Mouse (Mus musculus) CH12.LX (cell line): Measurements from ENCODE around the gene Krtap10-4. TPM values are rescaled to one million over a fixed set of nuclear protein-coding genes. Genes with fewer than 3 reads are reported as not detected.

Source experiments
- DNase-seq: peaks from one replicate; pipeline ENCODE4 v3.0.0-alpha.2; 2013; ENCODE audit errors: extremely low read depth
- H3K27ac ChIP-seq: 2 replicates; pipeline ENCODE4 v1.5.1; 2012; ENCODE audit warnings: low read depth, mild to moderate bottlenecking, control low read depth, moderate library complexity; ENCODE audit not compliant: insufficient read depth
- H3K27me3 ChIP-seq: replicated peaks from 2 replicates; pipeline ENCODE3; 2012; ENCODE audit warnings: inconsistent platforms
- H3K36me3 ChIP-seq, 2 experiments: replicated peaks in 1 of 2; 2 replicates each; pipeline versions ENCODE3 to v1.6.1; 2012; ENCODE audit warnings: inconsistent platforms in 1 of 2, low read length in 1 of 2, mild to moderate bottlenecking in 1 of 2, mixed read lengths in 1 of 2, moderate library complexity in 1 of 2; ENCODE audit not compliant: control insufficient read depth in 1 of 2, insufficient read depth in 1 of 2
- H3K4me1 ChIP-seq, 2 experiments: 2 replicates each; pipeline ENCODE4 v1.6.1; 2012; ENCODE audit warnings: inconsistent platforms in 1 of 2, moderate library complexity in 1 of 2; ENCODE audit not compliant: insufficient read depth in 2 of 2, control insufficient read depth in 1 of 2
- H3K4me2 ChIP-seq: 2 replicates; pipeline ENCODE4 v1.6.1; 2012; ENCODE audit warnings: low read depth, mild to moderate bottlenecking, control low read depth; ENCODE audit not compliant: poor library complexity, insufficient read depth, severe bottlenecking
- H3K4me3 ChIP-seq, 3 experiments: fragments of 150-350 bp in 1 of 3; sonication (generic) in 1 of 3; replicated peaks in 1 of 3; 2 replicates each; pipeline versions ENCODE3 to v1.5.1; 2011 to 2012; ENCODE audit warnings: low read depth in 2 of 3, low read length in 2 of 3, mild to moderate bottlenecking in 2 of 3, moderate library complexity in 2 of 3, control low read depth in 1 of 3, improper control_type of control experiment in 1 of 3, inconsistent platforms in 1 of 3, mixed read lengths in 1 of 3; ENCODE audit not compliant: poor library complexity in 1 of 3
- H3K79me2 ChIP-seq: replicated peaks from 2 replicates; pipeline ENCODE4 v1.6.1; 2012; ENCODE audit warnings: mild to moderate bottlenecking, moderate library complexity; ENCODE audit not compliant: control insufficient read depth, poor library complexity, insufficient read depth, severe bottlenecking; ENCODE audit errors: extremely low read depth
- H3K9ac ChIP-seq: 2 replicates; pipeline ENCODE4 v1.6.1; 2012; ENCODE audit warnings: low read depth, mild to moderate bottlenecking, control low read depth, moderate library complexity; ENCODE audit not compliant: insufficient read depth
- H3K9me3 ChIP-seq: replicated peaks from 2 replicates; pipeline ENCODE3; 2012; ENCODE audit warnings: low read length, inconsistent platforms, mixed read lengths
- BHLHE40 ChIP-seq: IDR thresholded peaks from 2 replicates; pipeline ENCODE4 v1.6.1; 2011; ENCODE audit warnings: mild to moderate bottlenecking, low read depth, low read length, improper control_type of control experiment
- CTCF ChIP-seq, 2 experiments: IDR thresholded peaks in 1 of 2; conservative IDR thresholded peaks in 1 of 2; 2 replicates each; pipeline ENCODE4 v1.5.1; 2011 to 2012; ENCODE audit warnings: low read depth in 2 of 2, low read length in 2 of 2, improper control_type of control experiment in 1 of 2, inconsistent platforms in 1 of 2, mild to moderate bottlenecking in 1 of 2, moderate library complexity in 1 of 2
- EP300 ChIP-seq: IDR thresholded peaks from 2 replicates; pipeline ENCODE4 v1.6.1; 2011; ENCODE audit warnings: low read length, improper control_type of control experiment
- ETS1 ChIP-seq: conservative IDR thresholded peaks from 2 replicates; pipeline ENCODE4 v1.6.1; 2012; ENCODE audit warnings: low read depth, mild to moderate bottlenecking, inconsistent platforms, low read length, improper control_type of control experiment, moderate library complexity
- HCFC1 ChIP-seq: IDR thresholded peaks from 2 replicates; pipeline ENCODE4 v1.6.1; 2012; ENCODE audit warnings: low read depth, mild to moderate bottlenecking, inconsistent platforms, low read length, improper control_type of control experiment
- MAFK ChIP-seq: IDR thresholded peaks from 2 replicates; pipeline ENCODE4 v1.6.1; 2011; ENCODE audit warnings: low read length, improper control_type of control experiment; ENCODE audit not compliant: insufficient replicate concordance
- MAX ChIP-seq: IDR thresholded peaks from 2 replicates; pipeline ENCODE4 v1.6.1; 2011; ENCODE audit warnings: low read length, improper control_type of control experiment
- MAZ ChIP-seq: IDR thresholded peaks from 2 replicates; pipeline ENCODE4 v1.6.1; 2012; ENCODE audit warnings: low read depth, mild to moderate bottlenecking, inconsistent platforms, low read length, improper control_type of control experiment, moderate library complexity
- MEF2A ChIP-seq: IDR thresholded peaks from 2 replicates; pipeline ENCODE4 v1.6.1; 2014; ENCODE audit warnings: low read depth, mild to moderate bottlenecking, inconsistent platforms, low read length, improper control_type of control experiment, borderline replicate concordance
- NELFE ChIP-seq: IDR thresholded peaks from 2 replicates; pipeline ENCODE4 v1.6.1; 2011; ENCODE audit warnings: low read depth, low read length, improper control_type of control experiment
- NRF1 ChIP-seq: IDR thresholded peaks from 2 replicates; pipeline ENCODE4 v1.6.1; 2014; ENCODE audit warnings: low read depth, mild to moderate bottlenecking, inconsistent platforms, low read length, improper control_type of control experiment, moderate library complexity
- POLR2AphosphoS2 ChIP-seq: IDR thresholded peaks from 2 replicates; pipeline ENCODE4 v1.6.1; 2011; ENCODE audit warnings: low read depth, low read length, improper control_type of control experiment
- RAD21 ChIP-seq: IDR thresholded peaks from 2 replicates; pipeline ENCODE4 v1.6.1; 2011; ENCODE audit warnings: low read depth, mild to moderate bottlenecking, low read length, improper control_type of control experiment, moderate library complexity
- SIN3A ChIP-seq: IDR thresholded peaks from 2 replicates; pipeline ENCODE4 v1.6.1; 2012; ENCODE audit warnings: low read length, improper control_type of control experiment, inconsistent platforms
- SMC3 ChIP-seq: IDR thresholded peaks from 2 replicates; pipeline ENCODE4 v1.6.1; 2011; ENCODE audit warnings: low read depth, low read length, improper control_type of control experiment
- TCF12 ChIP-seq: IDR thresholded peaks from 2 replicates; pipeline ENCODE4 v1.6.1; 2014; ENCODE audit warnings: low read depth, mild to moderate bottlenecking, inconsistent platforms, low read length, improper control_type of control experiment
- ZKSCAN1 ChIP-seq: IDR thresholded peaks from 2 replicates; pipeline ENCODE4 v1.6.1; 2012; ENCODE audit warnings: low read depth, inconsistent platforms, low read length, improper control_type of control experiment, borderline replicate concordance
- ZMIZ1 ChIP-seq: IDR thresholded peaks from 2 replicates; pipeline ENCODE4 v1.6.1; 2012; ENCODE audit warnings: low read depth, mild to moderate bottlenecking, inconsistent platforms, low read length, improper control_type of control experiment
- ZNF384 ChIP-seq: IDR thresholded peaks from 2 replicates; pipeline ENCODE4 v1.6.1; 2012; ENCODE audit warnings: low read depth, low read length, improper control_type of control experiment, inconsistent platforms
- dilution Hi-C: fragments of 300-500 bp; cut with MboI; formaldehyde crosslinking; loops from 2 replicates; pipeline ENCODE4 v1.14.3; 2020; ENCODE audit warnings: low sequenced_read_pairs; ENCODE audit not compliant: extremely low pct_unique_long_range_greater_than_20kb, extremely low pct_ligation_motif_present
- in situ Hi-C: fragments of 300-500 bp; cut with MboI; formaldehyde crosslinking; loops from 3 replicates; pipeline ENCODE4 v1.14.3; 2019; ENCODE audit warnings: low sequenced_read_pairs, low pct_ligation_motif_present, low pct_unique_long_range_greater_than_20kb, mixed read lengths
- polyA plus RNA-seq: library from polyadenylated mRNA; unstranded; fragments of >175 nt; gene quantifications from 2 replicates; pipeline ENCODE4 v1.2.1, GENCODE M21; 2012; ENCODE audit warnings: low read depth; ENCODE audit not compliant: insufficient read length
- total RNA-seq, 2 experiments: library from RNA; depleted of rRNA; stranded (reverse); fragments of 300-350 nt in 1 of 2; fragments of >200 nt in 1 of 2; gene quantifications; 2 replicates each; pipeline ENCODE4 v1.2.3; 2012 to 2014

Krtap10-4 gene
- total and polyA plus RNA-seq, 3 experiments, result not detected

DNA sequence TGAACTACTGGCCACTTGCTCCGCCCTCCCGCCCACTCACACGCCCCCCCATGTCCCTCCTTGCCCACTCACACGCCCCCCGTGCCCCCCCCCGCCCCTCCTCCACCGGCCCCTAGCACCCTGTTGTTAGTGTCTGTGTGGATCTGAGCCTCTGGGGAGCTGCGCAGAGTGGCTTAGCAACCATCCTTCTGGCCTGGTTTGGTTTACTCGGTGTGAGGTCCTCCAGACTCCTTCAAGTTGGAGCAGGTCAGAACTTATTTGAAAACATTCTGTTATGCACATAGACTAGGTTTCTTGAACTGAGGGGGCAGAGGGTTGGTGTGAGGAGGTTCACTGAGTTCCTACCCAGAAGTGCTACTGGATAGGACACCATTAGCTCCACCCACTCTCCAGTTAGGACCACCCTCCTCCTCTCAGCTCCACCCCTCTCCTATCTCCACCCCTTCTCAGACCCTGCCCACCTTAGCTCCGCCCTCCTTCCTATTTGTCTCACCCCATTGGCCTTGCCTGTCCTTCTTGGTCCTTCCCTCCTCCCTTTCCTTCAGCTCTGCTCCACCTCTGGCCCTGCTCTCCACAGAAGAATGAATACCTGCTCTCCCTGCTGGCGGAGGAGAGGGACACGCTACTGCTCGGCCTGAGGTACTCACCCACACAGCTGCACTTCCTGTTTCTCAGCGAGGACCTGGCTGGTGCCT is 37.3 kb upstream of the Krtap10-4 start:
- peaks cover 5% of the 10 kb centered on the region for H3K9me3 ChIP-seq
- H3K27me3 ChIP-seq, result peaks cover 69% of the 10 kb centered on the region
- no peaks in the 10 kb centered on the region for H3K79me2 ChIP-seq
- H3K4me3 ChIP-seq, result peak overlapping the region in 1 of 3 experiments; percentile 16
- peak; percentile 49 for DNase-seq
- H3K4me2 ChIP-seq, result no peak overlapping the region
- dilution Hi-C loops, result no loop called here
- H3K4me1 ChIP-seq, result peaks cover 5 to 6% of the 10 kb centered on the region in 2 experiments
- no peaks in the 10 kb centered on the region for H3K36me3 ChIP-seq
- no peak for TF ChIP-seq TCF12
- TF ChIP-seq MAZ, result no peak
- TF ChIP-seq MEF2A, result no peak
- TF ChIP-seq POLR2AphosphoS2, result no peak
- TF ChIP-seq RAD21, result no peak
- no peak for TF ChIP-seq ZMIZ1
- TF ChIP-seq SMC3, result no peak
- TF ChIP-seq HCFC1, result no peak
- no peak for TF ChIP-seq NELFE
- no peak for TF ChIP-seq BHLHE40
- TF ChIP-seq CTCF (conservative IDR thresholded peaks at IDR 0.05 in 1 of 2, IDR thresholded peaks at IDR 0.05 in 1 of 2; ENCODE audit: low read depth in 2 of 2, low read length in 2 of 2), result no peak
- TF ChIP-seq MAX, result no peak
- no peak for TF ChIP-seq ETS1
- no peak for TF ChIP-seq EP300
- no peak for TF ChIP-seq SIN3A
- TF ChIP-seq ZKSCAN1, result no peak
- no peak for TF ChIP-seq NRF1
- TF ChIP-seq MAFK, result no peak
- TF ChIP-seq, all 38 proteins: peak for 0
- in situ Hi-C loops, result no loop called here
- no peak overlapping the region for H3K9ac ChIP-seq
- no peak overlapping the region for H3K27ac ChIP-seq

DNA sequence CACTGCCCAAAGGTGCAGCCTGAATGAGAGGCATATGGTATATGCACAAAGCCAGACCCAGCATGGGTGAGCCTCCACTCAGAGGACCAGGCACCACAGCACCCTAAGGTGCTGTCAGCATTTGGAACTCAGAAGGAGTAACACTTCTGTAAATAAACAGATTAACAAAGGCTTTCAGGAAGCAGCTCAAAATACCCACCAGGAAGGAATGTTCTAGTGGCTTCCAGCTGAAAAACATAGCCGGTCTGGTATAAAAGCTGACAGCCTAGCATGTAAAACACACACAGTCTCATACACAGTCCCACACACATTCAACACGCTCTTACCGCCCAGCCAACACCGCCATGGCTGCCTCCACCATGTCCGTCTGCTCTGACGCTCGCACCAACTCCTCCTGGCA is 34.8 kb upstream of the Krtap10-4 start, which contains the start of gene Gm3285:
Gm3285 (plus strand) TSS at position 301 of the 400 bp plus-strand sequence.
- Histone ChIP-seq H3K27me3 (peaks cover 61% of the 10 kb centered on the region), H3K36me3 (no peaks in the 10 kb centered on the region), H3K4me2 (no peak within 1 kb of the TSS), H3K79me2 (no peaks in the 10 kb centered on the region), H3K4me3 (no peak within 1 kb of the TSS), H3K9me3 (peaks cover 13% of the 10 kb centered on the region), H3K27ac (no peak within 1 kb of the TSS), H3K9ac (no peak within 1 kb of the TSS), H3K4me1 (peaks cover 5 to 6% of the 10 kb centered on the region in 2 experiments)
- no peak for DNase-seq
- in situ Hi-C loops (no loop called here), dilution Hi-C loops (no loop called here)
- no peak for TF ChIP-seq ZNF384
- no peak for TF ChIP-seq MAX
- no peak for TF ChIP-seq TCF12
